Mouse (Mus musculus): Measurements from ENCODE around the gene Ifna1.
"Not testable (repeated sequence)": the region's sequence is repeated elsewhere in the genome, so short reads cannot be mapped to it uniquely, and the experiment has no call there.

The Ifna1 gene

GRCm38 (mm10) chr4:88849698-88850097, at the start of gene Ifna1:
TSS of gene Ifna1 (plus strand) at chr4:88850087.
- in situ Hi-C loops (cut with MboI; ENCODE audit: low sequenced_read_pairs): no loop called here

- in situ Hi-C loops (cut with MboI; ENCODE audit: low sequenced_read_pairs): not testable (repeated sequence)
Observed at GRCm38 (mm10) chr4:88802954-88803353, 46.9 kb upstream of the Ifna1 start, which contains the start of gene Gm13287. TSS of gene Gm13287 (plus strand) at chr4:88803254.

DNA sequence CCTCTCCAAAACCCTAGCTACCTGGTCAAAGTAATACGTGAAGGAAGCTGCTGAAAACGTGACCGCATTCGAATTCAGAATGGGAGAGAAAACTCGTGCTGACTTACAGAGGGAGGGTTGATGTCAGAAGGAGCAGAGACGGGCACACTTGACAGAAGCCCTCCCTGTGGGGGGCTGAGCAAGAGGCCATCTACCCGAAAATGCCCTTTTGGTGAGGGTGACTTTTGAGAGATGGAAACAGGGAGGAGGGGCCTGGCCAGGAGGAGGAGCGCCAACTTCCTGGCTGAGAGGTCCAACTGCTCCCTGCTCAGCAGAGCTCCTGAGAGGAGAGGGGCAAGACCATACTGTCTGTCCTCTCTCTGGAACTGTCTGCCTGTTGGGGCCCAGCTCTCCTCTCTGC, 44.7 kb upstream of the Ifna1 start, which contains the start of gene Gm13288:
Gene Gm13288, plus strand, starts transcription at position 301 of the 400 bp plus-strand sequence.
- in situ Hi-C loops (cut with MboI; ENCODE audit: low sequenced_read_pairs): not testable (repeated sequence)

GRCm38 (mm10) chr4:88805761-88806160, 44.1 kb upstream of the Ifna1 start:
- in situ Hi-C loops (cut with MboI; ENCODE audit: low sequenced_read_pairs): not testable (repeated sequence)

- in situ Hi-C loops (cut with MboI; ENCODE audit: low sequenced_read_pairs): no loop called here
Observed at GRCm38 (mm10) chr4:88815928-88816327, 34.0 kb upstream of the Ifna1 start, which contains the start of gene Ifna7. TSS of gene Ifna7 (plus strand) at chr4:88816228.

DNA sequence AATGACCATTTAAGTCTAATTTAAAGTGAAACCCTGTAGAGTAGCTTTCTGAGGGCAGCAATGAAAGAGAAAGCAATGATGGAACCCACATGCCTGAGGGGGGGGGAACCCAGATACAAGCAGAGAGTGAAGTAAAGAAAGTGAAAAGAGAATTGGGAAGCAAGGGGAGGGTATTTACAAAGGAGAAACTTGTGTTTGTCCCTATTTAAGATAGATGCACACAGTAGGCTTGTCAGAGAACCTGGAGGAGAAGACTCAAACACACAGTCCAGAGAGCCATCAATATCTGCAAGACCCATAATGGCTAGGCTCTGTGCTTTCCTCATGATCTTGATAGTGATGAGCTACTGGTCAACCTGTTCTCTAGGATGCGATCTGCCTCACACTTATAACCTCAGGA, 30.2 kb upstream of the Ifna1 start, which contains the start of gene Ifna11:
Gene Ifna11, plus strand, starts transcription at position 301 of the 400 bp plus-strand sequence.
- in situ Hi-C loops (cut with MboI; ENCODE audit: low sequenced_read_pairs): no loop called here

GRCm38 (mm10) chr4:88822995-88823394, 26.9 kb upstream of the Ifna1 start:
- in situ Hi-C loops (cut with MboI; ENCODE audit: low sequenced_read_pairs): no loop called here

DNA sequence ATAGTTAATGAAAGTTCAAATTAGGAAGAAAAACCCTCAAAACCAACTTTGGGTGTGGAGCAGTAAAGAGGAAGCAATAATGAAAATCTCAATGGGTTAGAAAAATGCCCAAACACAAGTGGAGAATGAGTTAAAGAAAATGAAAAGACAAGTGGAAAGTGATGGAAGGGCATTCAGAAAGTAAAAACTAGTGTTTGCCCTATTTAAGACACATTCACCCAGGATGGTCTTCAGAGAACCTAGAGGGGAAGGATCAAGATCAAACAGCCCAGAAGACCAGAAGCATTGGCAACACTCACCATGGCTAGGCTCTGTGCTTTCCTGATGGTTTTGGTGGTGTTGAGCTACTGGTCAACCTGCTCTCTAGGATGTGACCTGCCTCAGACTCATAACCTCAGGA, 22.8 kb upstream of the Ifna1 start, which contains the start of gene Ifna6:
Gene Ifna6, plus strand, starts transcription at position 301 of the 400 bp plus-strand sequence.
- in situ Hi-C loops (cut with MboI; ENCODE audit: low sequenced_read_pairs): not testable (repeated sequence)

- in situ Hi-C loops (cut with MboI; ENCODE audit: low sequenced_read_pairs): no loop called here
Observed at GRCm38 (mm10) chr4:88830523-88830922, 19.4 kb upstream of the Ifna1 start.

- in situ Hi-C loops (cut with MboI; ENCODE audit: low sequenced_read_pairs): not testable (repeated sequence)
Observed at GRCm38 (mm10) chr4:88835225-88835624, 14.7 kb upstream of the Ifna1 start, which contains the start of gene Ifna5. TSS of gene Ifna5 (plus strand) at chr4:88835525.

GRCm38 (mm10) chr4:88838828-88839227, 11.1 kb upstream of the Ifna1 start:
- in situ Hi-C loops (cut with MboI; ENCODE audit: low sequenced_read_pairs): no loop called here

GRCm38 (mm10) chr4:88840058-88840457, 9.8 kb upstream of the Ifna1 start:
- in situ Hi-C loops (cut with MboI; ENCODE audit: low sequenced_read_pairs): no loop called here

DNA sequence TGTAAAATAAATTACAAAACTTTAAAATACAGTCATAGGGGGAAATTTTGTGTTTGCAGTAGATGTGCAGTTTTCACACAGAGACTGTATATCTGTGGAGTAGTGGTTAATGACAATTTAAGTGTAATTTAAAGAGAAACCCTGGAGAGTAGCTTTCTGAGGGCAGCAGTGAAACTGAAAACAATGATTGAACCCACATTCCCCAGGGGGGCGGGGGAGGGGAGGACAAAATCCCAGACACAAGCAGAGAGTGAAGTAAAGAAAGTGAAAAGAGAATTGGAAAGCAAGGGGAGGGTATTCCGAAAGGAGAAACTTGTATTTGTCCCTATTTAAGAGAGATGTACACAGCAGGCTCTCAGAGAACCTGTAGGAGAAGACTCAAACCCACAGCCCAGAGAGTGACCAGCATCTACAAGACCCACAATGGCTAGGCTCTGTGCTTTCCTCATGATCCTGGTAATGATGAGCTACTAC, 8.4 kb upstream of the Ifna1 start, which contains the start of gene Ifna4:
Gene Ifna4, plus strand, starts transcription at position 424 of the 474 bp plus-strand sequence.
- in situ Hi-C loops (cut with MboI; ENCODE audit: low sequenced_read_pairs): no loop called here

GRCm38 (mm10) chr4:88845334-88845733, 4.6 kb upstream of the Ifna1 start:
- in situ Hi-C loops (cut with MboI; ENCODE audit: low sequenced_read_pairs): no loop called here

GRCm38 (mm10) chr4:88851026-88851763, 1.3 kb downstream of the Ifna1 start:
- in situ Hi-C loops (cut with MboI; ENCODE audit: low sequenced_read_pairs): no loop called here

- in situ Hi-C loops (cut with MboI; ENCODE audit: low sequenced_read_pairs): no loop called here
Observed at GRCm38 (mm10) chr4:88859214-88859613, 9.3 kb downstream of the Ifna1 start.

DNA sequence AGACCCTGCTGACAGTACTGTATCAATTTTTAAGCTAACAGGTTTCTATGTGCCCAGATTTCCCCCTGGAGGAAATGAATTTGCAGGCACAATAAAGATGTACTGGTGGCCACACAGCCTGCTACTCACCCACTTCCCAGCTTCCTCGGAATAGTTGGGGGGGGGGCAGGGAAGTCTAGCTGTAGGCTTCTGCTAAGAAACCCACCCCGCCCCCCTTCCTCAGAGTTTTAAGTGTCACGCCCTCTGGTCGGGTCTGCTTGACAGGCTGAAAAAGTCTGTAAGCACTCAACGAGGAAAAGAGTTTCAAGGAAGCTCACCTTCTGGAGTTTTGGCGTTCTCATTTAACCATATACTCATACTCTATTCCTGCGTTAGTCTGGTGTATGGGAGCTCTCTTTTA, 13.4 kb downstream of the Ifna1 start:
- in situ Hi-C loops (cut with MboI; ENCODE audit: low sequenced_read_pairs): no loop called here

DNA sequence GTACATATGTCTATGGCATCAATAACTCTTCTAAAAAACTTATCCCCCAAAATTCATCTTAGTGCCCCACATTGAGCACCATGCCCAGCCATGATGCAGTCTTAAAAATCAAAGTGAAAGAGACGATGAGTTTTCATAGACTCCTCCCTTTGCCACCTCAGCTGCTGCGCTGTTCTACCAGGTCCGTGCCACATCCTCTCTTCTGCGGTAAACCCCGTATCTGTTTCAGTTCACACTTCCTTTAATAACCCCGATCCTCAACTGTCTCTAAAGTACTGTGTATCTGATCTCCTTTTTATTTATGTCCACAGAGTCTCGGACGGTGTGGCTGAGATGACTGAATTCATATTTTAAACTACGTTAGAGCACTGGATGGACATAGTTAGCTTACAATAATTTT, 14.7 kb downstream of the Ifna1 start:
- in situ Hi-C loops (cut with MboI; ENCODE audit: low sequenced_read_pairs): no loop called here

GRCm38 (mm10) chr4:88865011-88865569, 15.2 kb downstream of the Ifna1 start:
- in situ Hi-C loops (cut with MboI; ENCODE audit: low sequenced_read_pairs): no loop called here

- in situ Hi-C loops (cut with MboI; ENCODE audit: low sequenced_read_pairs): no loop called here
Observed at GRCm38 (mm10) chr4:88867366-88867925, 17.6 kb downstream of the Ifna1 start.
